Mouse (Mus musculus): Measurements from ENCODE around the gene Cd6. TPM values are rescaled to one million over a fixed set of nuclear protein-coding genes. Genes with fewer than 3 reads are reported as not detected.

Gene Cd6
- polyA plus RNA-seq (2015; fragmentation: Nextera tagmentation; extraction: Ambion mirVana), result 0.05 TPM in 1 of 2 replicates, not detected in the other

DNA sequence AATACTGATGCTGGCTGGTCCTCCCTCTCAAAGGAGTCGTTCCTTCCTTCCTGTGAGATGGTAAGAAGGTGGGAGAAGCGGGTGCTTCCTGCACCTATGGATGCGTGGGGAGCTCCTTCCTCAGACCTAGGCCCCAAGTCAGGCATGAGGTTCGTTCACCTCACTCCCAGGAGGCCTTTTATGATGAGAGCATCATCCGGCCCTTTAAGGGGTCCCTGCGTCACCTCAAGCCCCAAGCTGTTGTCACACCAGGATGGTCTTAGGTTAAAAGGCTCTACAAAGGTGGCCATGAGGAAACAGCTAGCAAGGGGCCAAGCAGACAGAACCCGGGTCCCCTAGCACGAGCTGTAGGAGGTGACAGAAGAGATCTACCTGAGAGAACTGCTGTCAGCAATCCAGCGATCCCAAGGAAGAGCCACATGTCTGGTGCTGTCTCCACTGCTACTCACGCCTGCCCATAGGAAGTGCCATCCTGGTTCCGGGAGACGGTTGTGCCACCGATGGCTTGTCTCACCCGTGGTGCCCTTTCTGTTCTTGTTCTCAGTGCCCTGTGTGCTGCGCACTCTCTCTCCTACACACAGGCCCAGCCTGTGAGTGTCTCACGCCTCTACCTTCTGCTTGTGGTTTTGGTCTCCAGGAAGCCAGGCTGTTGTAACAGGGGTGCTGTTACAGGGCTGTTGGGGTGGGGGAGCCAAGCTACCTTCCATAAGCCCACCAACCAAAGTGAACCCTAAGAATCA, at the start of gene Cd6:
Gene Cd6 (minus strand): TSS at position 623 of the 740 bp plus-strand sequence.
- Histone ChIP-seq H3K27ac (replicated peaks) (no peak within 1 kb of the TSS), H3K9me3 (replicated peaks) (no peaks in the 10 kb centered on the region), H3K4me1 (no peaks in the 10 kb centered on the region), H3K4me3 (replicated peaks) (no peak within 1 kb of the TSS), H3K4me2 (replicated peaks) (no peak within 1 kb of the TSS), H3K27me3 (no peaks in the 10 kb centered on the region), H3K36me3 (no peaks in the 10 kb centered on the region), H3K9ac (no peak within 1 kb of the TSS)
- 92% methylated on average over 16 of the region's 16 CpGs for WGBS
- no peak for ATAC-seq (ENCODE audit: insufficient number of reproducible peaks, low FRiP score, low TSS enrichment, low read depth)

GRCm38 (mm10) chr19:10878201-10878837, 48.5 kb upstream of the Cd6 start:
- whole genome bisulfite sequencing, result 79% methylated on average over 7 of the region's 7 CpGs
- H3K27me3 ChIP-seq, result no peaks in the 10 kb centered on the region
- peaks cover 32% of the 10 kb centered on the region for H3K4me1 ChIP-seq
- H3K4me3 ChIP-seq (replicated peaks), result no peak overlapping the region
- ATAC-seq (ENCODE audit: insufficient number of reproducible peaks, low FRiP score, low TSS enrichment, low read depth), result no peak
- H3K27ac ChIP-seq (replicated peaks), result no peak overlapping the region
- no peaks in the 10 kb centered on the region for H3K9me3 ChIP-seq (replicated peaks)
- no peak overlapping the region for H3K4me2 ChIP-seq (replicated peaks)
- peaks cover 15% of the 10 kb centered on the region for H3K36me3 ChIP-seq
- H3K9ac ChIP-seq, result no peak overlapping the region

DNA sequence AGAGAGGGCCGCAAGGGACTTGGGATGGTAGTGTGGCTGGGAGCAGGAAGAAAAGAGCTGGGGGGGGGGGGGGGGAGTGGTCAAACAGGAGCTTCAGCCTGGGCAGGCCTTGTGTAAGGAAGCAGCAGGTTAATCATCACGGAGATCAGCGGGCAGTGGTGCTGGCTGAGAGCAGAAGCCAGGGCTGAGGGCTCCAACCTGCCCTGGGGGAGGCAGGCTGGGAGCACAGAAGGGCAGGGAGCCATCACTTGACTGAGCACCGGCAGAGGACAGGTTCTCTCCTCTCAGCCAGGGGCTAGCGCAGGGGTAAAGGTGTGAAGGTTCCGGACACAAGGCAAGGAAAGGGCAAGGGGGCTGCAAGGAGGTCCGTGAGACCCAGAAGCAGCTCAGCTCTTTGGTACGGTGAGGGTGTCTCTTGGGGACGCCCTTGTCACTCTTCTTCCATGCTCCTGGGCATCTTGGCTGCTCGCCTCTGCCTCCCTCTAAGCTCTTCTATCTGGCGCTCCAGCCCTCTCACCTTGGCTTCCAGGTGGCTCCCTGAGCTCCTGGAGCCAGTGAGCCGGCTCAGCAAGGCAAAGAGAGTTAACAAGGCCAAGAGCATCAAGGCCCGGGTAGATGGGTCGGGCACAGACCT, 41.6 kb upstream of the Cd6 start:
- H3K9ac ChIP-seq, result no peak overlapping the region
- 68% methylated on average over 14 of the region's 14 CpGs for WGBS
- no peak for ATAC-seq (ENCODE audit: insufficient number of reproducible peaks, low FRiP score, low TSS enrichment, low read depth)

GRCm38 (mm10) chr19:10870676-10871075, 40.8 kb upstream of the Cd6 start:
- Histone ChIP-seq H3K4me3 (replicated peaks) (no peak overlapping the region), H3K27me3 (no peaks in the 10 kb centered on the region), H3K27ac (replicated peaks) (peak overlapping the region; percentile 55), H3K4me2 (replicated peaks) (no peak overlapping the region), H3K36me3 (peaks cover 49% of the 10 kb centered on the region), H3K4me1 (peaks cover 34% of the 10 kb centered on the region), H3K9me3 (replicated peaks) (no peaks in the 10 kb centered on the region), H3K9ac (no peak overlapping the region)
- ATAC-seq (ENCODE audit: insufficient number of reproducible peaks, low FRiP score, low TSS enrichment, low read depth), result no peak
- WGBS, result 84% methylated on average over 3 of the region's 3 CpGs

More for the DNA sequence above, 41.6 kb upstream of the Cd6 start:
- H3K27me3 ChIP-seq, result no peaks in the 10 kb centered on the region
- H3K9me3 ChIP-seq (replicated peaks), result no peaks in the 10 kb centered on the region
- no peak overlapping the region for H3K4me2 ChIP-seq (replicated peaks)
- peak overlapping the region; percentile 55 for H3K27ac ChIP-seq (replicated peaks)
- no peak overlapping the region for H3K4me3 ChIP-seq (replicated peaks)
- peaks cover 43% of the 10 kb centered on the region for H3K36me3 ChIP-seq
- peaks cover 38% of the 10 kb centered on the region for H3K4me1 ChIP-seq

DNA sequence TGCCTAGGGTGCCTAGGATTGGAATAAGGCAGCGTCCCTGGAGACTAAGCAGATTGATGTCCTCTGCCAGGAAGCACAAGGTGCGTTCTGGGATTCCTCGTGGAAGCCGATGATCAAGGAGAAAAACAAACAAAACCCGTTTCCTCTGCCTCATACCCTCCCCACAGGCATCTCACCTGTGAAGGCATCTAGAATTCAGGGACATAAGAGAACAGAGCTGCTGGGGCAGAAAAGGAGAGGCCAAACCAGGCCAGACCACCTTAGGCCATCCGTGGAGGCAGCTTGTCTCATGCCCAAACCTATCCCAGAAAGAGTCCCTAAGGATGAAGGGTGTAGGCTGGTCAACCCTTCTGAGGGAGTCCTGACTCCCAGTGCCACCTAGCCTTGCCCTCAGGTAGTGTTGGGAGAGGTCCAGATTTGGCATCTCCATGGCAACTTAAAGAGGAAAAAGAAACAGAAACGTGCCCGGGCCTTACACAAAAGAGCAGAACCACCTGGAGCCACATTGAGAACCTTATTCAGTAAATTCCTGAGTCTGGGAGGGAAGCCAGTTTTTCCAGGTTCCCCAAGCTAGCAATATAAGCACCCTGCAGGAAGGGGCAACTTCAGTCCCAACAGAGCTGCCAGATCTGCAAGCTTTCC, 40.1 kb upstream of the Cd6 start, which contains the start of gene Tmem132a:
Gene Tmem132a (minus strand): TSS at position 55 of the 642 bp plus-strand sequence.
- H3K27me3 ChIP-seq, result no peaks in the 10 kb centered on the region
- ATAC-seq (ENCODE audit: insufficient number of reproducible peaks, low FRiP score, low TSS enrichment, low read depth), result peak; percentile 37
- peaks cover 34% of the 10 kb centered on the region for H3K4me1 ChIP-seq
- peak within 1 kb of the TSS; percentile 79 for H3K4me2 ChIP-seq (replicated peaks)
- H3K4me3 ChIP-seq (replicated peaks), result peak within 1 kb of the TSS; percentile 75
- WGBS, result 4% methylated on average over 8 of the region's 8 CpGs
- no peaks in the 10 kb centered on the region for H3K9me3 ChIP-seq (replicated peaks)
- peaks cover 56% of the 10 kb centered on the region for H3K36me3 ChIP-seq
- peak within 1 kb of the TSS; percentile 74 for H3K9ac ChIP-seq
- H3K27ac ChIP-seq (replicated peaks), result peak within 1 kb of the TSS; percentile 91

DNA sequence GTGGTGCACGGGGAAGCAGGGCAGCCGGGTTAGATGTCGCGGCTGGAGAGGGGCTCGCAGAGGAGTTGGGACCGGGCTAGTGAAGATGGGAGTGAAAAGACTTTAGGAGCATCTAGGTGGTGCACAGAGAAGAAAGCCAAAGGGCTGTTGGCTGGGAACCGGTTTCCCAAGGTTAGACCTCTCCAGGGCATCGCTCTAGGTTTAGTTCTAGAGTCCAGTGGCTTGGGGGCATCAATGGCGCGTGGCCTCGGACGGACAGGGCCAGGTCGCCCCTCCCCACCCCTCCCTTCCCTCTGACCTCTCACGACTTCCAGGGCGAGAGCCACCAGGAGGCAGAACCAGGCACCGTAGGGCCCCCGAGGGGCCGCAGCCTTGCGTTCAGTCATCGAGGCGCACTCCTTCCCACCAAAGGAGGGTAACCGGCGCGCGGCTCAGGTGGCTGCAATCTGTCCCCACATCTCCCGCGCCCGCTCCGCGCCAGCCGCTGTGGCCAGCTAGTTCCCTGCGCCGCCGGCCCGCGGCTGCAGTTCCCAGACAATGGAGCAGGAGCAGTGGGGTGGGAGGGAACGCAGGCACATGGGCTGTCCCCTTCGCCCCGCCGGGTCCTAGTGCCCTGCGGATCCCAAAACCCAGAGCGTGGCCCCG, 39.5 kb upstream of the Cd6 start:
- peaks cover 34% of the 10 kb centered on the region for H3K4me1 ChIP-seq
- peak overlapping the region; percentile 79 for H3K4me2 ChIP-seq (replicated peaks)
- no peaks in the 10 kb centered on the region for H3K27me3 ChIP-seq
- H3K4me3 ChIP-seq (replicated peaks), result peak overlapping the region; percentile 75
- WGBS, result under 1% methylated on average over 42 of the region's 43 CpGs
- H3K9me3 ChIP-seq (replicated peaks), result no peaks in the 10 kb centered on the region
- H3K27ac ChIP-seq (replicated peaks), result peak overlapping the region; percentile 91
- ATAC-seq (ENCODE audit: insufficient number of reproducible peaks, low FRiP score, low TSS enrichment, low read depth), result peak; percentile 92
- H3K36me3 ChIP-seq, result peaks cover 61% of the 10 kb centered on the region
- H3K9ac ChIP-seq, result peak overlapping the region; percentile 74

DNA sequence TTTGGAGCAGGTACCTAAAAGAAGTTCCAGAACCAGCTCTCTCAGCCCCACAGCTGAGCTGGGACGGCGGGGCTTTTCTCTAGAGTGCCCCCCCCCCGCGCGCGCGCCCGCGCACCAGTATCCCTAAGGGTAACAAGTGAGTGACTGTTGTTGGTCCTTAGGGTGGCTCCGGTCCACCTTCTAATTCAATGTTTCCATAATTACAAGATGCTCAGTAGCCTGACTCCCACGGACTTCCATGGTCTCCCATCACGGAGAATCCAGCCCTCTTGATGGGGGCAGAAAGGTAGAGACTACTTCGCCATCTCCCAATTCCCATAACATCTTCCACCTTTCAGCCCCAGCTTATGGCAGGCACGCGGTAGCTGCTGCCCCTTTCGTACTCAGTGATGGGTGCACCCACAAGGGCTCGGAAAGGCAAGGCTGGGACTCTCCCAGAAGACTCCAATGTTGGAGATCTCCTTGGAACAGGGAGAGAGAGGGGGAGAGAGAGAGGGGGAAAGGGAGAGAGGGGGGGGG, 38.8 kb upstream of the Cd6 start:
- H3K4me1 ChIP-seq, result peaks cover 34% of the 10 kb centered on the region
- H3K27ac ChIP-seq (replicated peaks), result peak overlapping the region; percentile 91; the same call in 1 of the 2 replicates
- peaks cover 61% of the 10 kb centered on the region for H3K36me3 ChIP-seq
- no peak for ATAC-seq (ENCODE audit: insufficient number of reproducible peaks, low FRiP score, low TSS enrichment, low read depth)
- peak overlapping the region; percentile 75 for H3K4me3 ChIP-seq (replicated peaks)
- no peaks in the 10 kb centered on the region for H3K9me3 ChIP-seq (replicated peaks)
- under 1% methylated on average over 17 of the region's 17 CpGs for WGBS
- H3K9ac ChIP-seq, result peak overlapping the region; percentile 74
- peak overlapping the region; percentile 79 for H3K4me2 ChIP-seq (replicated peaks)
- no peaks in the 10 kb centered on the region for H3K27me3 ChIP-seq

- Histone ChIP-seq H3K4me2 (replicated peaks) (peak overlapping the region; percentile 79), H3K9ac (peak overlapping the region; percentile 74), H3K36me3 (peaks cover 61% of the 10 kb centered on the region), H3K4me1 (peaks cover 34% of the 10 kb centered on the region), H3K27me3 (no peaks in the 10 kb centered on the region), H3K4me3 (replicated peaks) (peak overlapping the region; percentile 75), H3K27ac (replicated peaks) (no peak overlapping the region), H3K9me3 (replicated peaks) (no peaks in the 10 kb centered on the region)
- ATAC-seq (ENCODE audit: insufficient number of reproducible peaks, low FRiP score, low TSS enrichment, low read depth), result no peak
- 23% methylated on average over 5 of the region's 5 CpGs for WGBS
These were observed 38.2 kb upstream of the Cd6 start for GRCm38 (mm10) chr19:10867946-10868622.

DNA sequence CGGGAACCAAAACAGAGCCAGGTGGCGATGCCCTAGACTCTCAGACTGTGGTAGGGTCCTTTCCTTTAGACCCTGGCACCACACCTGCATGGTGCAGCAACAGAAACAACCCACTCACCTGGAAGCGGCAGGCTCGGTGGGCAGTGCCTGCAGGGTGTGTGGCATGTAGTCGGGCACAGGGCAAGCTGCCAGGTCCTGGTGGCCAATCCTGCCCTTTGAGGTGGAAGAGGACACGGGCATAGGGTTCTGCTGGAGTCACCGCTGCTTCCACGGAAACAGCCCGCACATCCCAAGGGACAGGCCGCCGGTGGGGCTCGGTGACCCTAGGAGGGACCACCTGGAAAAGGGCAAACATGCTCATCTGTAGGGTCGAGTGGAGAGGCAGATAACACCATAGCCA, 36.5 kb upstream of the Cd6 start:
- 92% methylated on average over 13 of the region's 13 CpGs for WGBS

DNA sequence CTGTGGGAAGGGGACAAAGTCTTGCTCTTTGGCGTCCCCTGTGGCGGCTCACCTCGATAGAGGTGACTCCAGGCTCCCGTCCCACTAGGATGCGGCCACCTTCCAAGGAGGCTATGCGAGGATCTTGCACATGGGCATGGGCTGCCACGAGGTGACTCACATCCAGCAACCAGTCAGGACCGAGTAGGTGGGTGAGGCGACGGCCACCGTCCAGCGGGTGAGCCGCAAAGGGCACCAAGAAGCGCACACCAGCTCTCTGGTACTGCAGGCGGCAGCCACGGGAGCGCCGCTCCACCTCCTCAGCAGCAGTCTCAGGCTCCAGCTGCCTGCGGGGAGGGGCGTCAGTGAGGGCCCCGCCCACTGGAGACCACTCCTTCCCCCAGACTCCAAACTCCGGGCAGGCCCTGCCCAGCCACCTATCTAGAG, 30.2 kb upstream of the Cd6 start:
- H3K4me3 ChIP-seq (replicated peaks), result no peak overlapping the region
- no peak overlapping the region for H3K9ac ChIP-seq
- H3K4me2 ChIP-seq (replicated peaks), result no peak overlapping the region
- WGBS, result 51% methylated on average over 22 of the region's 22 CpGs
- ATAC-seq (ENCODE audit: insufficient number of reproducible peaks, low FRiP score, low TSS enrichment, low read depth), result no peak; the same call in 1 of the 2 replicates
- H3K27ac ChIP-seq (replicated peaks), result no peak overlapping the region
- H3K27me3 ChIP-seq, result no peaks in the 10 kb centered on the region
- no peaks in the 10 kb centered on the region for H3K9me3 ChIP-seq (replicated peaks)
- H3K36me3 ChIP-seq, result peaks cover 83% of the 10 kb centered on the region
- 0 out of 2 replicates have a peak, but pooled peaks cover 4% of the 10 kb centered on the region for H3K4me1 ChIP-seq

More for the DNA sequence above, 36.5 kb upstream of the Cd6 start:
- Histone ChIP-seq H3K9me3 (replicated peaks) (no peaks in the 10 kb centered on the region), H3K4me3 (replicated peaks) (no peak overlapping the region), H3K27me3 (no peaks in the 10 kb centered on the region), H3K4me2 (replicated peaks) (no peak overlapping the region), H3K36me3 (peaks cover 60% of the 10 kb centered on the region), H3K27ac (replicated peaks) (no peak overlapping the region), H3K4me1 (peaks cover 34% of the 10 kb centered on the region), H3K9ac (no peak overlapping the region)
- no peak for ATAC-seq (ENCODE audit: insufficient number of reproducible peaks, low FRiP score, low TSS enrichment, low read depth)

All from embryonic facial prominence, embryonic 15.5 days (tissue).